Mouse (Mus musculus) brain, embryonic 14.5 days (tissue): ENCODE measurements around the gene Map3k4. TPM values are rescaled to one million over a fixed set of nuclear protein-coding genes. Genes with fewer than 3 reads are reported as not detected.
A peak's percentile ranks its signal among the peaks of the same experiment; 100 is the strongest.

ENCODE experiments used
- DNase-seq: peaks from one replicate; pipeline ENCODE4 v3.0.0-alpha.2; 2011; ENCODE audit warnings: low read depth
- CTCF ChIP-seq: fragments of 200-500 bp; IDR thresholded peaks from 2 replicates; pipeline ENCODE4 v1.5.1; 2012; ENCODE audit warnings: inconsistent platforms, mild to moderate bottlenecking, moderate library complexity, borderline replicate concordance; ENCODE audit not compliant: insufficient read depth, insufficient read length; ENCODE audit errors: extremely low read depth
- POLR2A ChIP-seq: fragments of 200-500 bp; IDR thresholded peaks from 2 replicates; pipeline ENCODE4 v1.6.1; 2012; ENCODE audit warnings: mild to moderate bottlenecking, inconsistent platforms, borderline replicate concordance; ENCODE audit not compliant: poor library complexity, insufficient read depth, insufficient read length, severe bottlenecking; ENCODE audit errors: extremely low read depth
- polyA plus RNA-seq: library from polyadenylated mRNA; depleted of rRNA; stranded (reverse); fragments of >200 nt; gene quantifications from 2 replicates; pipeline ENCODE4 v1.2.3, GENCODE M21; 2012

The Map3k4 gene
- polyA plus RNA-seq, 1 experiment = 28.6 TPM

- TF ChIP-seq CTCF = no peak
- no peak for TF ChIP-seq POLR2A
- no peak for DNase-seq
Observed at GRCm38 (mm10) chr17:12261376-12261775, 57.2 kb downstream of the Map3k4 start.

DNA sequence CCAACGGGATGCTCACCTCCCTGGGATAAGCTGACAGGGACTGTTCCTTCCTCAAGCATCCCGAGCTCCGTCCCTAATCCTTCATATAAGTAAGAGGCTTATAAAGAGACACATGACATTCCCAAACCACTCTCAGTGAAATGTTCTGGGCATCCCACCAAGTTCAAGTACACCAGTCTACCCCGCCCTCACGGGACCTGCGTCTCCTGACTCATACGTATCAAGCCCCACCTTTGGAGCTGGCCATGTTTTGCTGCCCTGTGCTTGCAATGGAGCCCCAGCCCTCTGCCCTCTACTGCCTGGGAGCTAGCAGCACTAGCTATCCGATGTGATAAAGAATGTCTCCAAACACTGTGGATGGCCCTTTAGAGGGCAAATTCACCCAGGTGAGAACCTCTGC, 58.6 kb downstream of the Map3k4 start:
- TF ChIP-seq CTCF (no peak), POLR2A (no peak)
- DNase-seq = no peak

DNA sequence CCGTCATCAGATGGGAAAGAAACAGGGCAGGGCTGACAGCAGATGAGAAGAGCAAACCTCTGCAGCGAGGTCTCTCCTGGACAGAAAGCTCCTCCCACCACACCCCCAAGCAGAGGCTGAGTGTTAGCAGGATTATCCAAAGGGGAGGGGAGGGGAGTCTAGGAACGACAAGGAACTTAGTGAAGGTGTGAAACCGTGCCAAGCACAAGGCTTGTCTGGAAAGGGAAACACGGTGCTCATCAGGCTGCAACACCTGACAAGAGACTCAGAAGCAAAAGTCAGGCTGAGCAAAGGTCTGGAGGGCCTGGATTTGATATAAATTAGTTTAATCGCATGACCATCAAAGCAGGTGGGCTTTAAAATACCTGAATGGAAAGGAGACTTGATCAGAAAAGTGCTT, 60.1 kb downstream of the Map3k4 start:
- TF ChIP-seq CTCF = no peak
- TF ChIP-seq POLR2A = no peak
- no peak for DNase-seq

DNA sequence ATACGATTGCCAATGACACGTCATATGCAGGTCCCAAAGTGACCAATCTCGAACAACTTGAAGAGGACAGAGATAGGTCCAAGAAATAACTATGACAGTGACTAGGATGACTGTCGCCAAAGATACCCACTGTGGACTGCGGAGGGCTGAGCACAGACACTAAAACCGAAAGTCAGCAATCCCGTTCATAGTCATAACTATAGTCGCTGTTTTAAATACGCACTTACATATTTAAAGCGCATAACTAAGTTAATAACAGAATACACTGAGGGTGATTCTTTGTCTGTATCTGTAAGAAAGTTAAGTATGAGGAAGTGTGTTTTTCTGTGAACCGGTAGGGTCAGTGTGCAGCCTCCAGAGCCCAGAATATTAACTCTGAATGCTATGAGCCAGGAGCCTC, 62.5 kb downstream of the Map3k4 start:
- TF ChIP-seq CTCF (no peak), POLR2A (no peak)
- no peak for DNase-seq

DNA sequence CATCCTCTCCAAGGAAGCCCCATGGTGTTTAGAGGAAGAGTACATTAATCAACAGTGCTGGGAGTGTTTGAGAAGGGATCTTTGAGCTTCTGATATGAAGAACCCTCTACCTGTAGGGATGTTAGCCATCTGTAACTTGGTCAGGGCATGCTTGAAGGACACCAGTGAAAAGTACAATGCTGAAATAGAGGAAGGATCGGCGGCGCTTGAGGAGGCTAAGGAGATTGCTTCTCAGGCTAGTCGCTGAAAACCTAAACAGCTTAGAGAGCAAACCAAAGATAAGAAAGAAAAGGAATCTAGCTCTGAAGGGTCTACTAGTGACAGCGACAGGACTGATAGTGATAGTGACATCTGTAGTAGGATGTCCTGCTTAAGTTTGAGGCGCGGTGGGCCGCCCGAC, 68.0 kb downstream of the Map3k4 start:
- no peak for DNase-seq
- TF ChIP-seq POLR2A = no peak
- no peak for TF ChIP-seq CTCF

DNA sequence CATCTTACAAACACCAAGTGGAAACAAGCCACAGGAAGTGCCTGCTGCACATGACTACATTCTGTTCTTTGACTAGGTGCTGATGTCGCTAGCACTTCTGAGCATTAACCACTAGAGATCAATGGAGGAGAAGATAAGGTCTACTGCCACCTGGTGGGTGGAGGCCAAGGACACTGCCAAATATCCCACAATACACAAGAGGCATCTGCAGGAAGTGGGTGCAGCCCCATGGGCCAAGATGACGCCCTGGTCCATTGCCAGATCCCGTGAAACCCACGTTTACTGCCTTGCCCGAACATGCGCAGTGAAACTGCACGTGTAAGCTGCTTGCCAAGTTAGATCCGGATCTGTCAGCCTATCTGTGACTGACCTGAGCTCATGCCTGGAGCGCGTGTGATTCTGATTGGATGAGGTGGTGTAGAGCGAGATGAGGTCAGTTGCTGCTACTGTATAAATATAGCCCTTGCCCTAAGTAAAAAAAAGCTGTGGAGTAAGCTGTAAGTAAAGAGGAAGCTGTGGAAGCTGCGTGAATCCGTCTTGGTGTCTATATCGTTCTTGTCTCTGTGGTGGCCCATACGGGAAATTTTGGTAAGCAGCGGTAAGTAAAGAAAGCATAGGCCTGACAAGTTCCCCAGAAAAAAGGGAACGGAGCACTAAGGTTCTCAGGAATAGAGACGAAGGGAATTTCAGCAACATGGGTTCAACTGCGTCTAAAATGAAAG, 68.7 kb downstream of the Map3k4 start:
- TF ChIP-seq CTCF (peak; percentile 22; the same call in 1 of the 2 replicates), POLR2A (no peak)
- no peak for DNase-seq

DNA sequence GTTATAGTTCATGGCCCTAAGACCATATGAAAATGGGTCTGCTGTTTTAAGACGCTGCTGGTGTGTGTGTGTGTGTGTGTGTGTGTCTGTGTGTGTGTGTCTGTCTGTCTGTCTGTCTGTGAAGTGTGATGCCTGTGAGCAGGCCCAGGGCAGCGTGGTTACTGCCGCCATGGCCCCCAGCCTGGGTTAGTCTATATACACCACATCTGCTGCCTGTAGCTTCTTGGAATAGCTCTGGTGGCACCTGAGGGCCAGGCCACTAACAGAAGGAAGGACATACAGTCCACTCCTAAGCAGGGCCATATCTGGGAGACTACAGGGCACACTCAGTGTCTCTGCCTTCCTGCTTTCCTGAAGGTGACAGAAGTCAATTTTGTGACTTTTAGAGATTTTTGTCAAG, 77.9 kb downstream of the Map3k4 start:
- TF ChIP-seq CTCF = no peak
- no peak for TF ChIP-seq POLR2A
- DNase-seq = no peak

- no peak for DNase-seq
- TF ChIP-seq CTCF = no peak
- no peak for TF ChIP-seq POLR2A
Observed at GRCm38 (mm10) chr17:12232724-12233123, 85.9 kb downstream of the Map3k4 start.

DNA sequence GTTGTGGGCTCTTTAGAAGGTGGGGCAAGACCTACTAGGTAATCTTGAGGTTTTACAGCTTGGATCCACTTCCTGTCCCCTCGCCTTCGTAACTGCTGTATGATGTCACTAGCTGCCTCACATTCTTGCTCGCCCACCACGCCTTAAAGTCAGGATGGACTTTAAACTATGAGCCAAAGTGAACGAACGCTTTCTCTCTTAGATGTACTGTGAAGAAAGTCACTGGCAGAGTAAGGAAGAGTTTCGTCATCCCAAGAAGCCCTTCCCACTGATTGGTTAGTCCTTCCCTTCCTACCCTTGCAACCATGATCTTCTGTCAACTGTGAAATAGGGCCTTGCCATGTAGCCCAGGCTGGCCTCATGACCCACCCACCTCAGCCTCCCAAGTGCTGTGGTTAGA, 87.5 kb downstream of the Map3k4 start:
- no peak for DNase-seq
- TF ChIP-seq POLR2A (no peak), CTCF (no peak)

- TF ChIP-seq POLR2A (no peak), CTCF (no peak)
- peak; percentile 79 for DNase-seq
Observed at GRCm38 (mm10) chr17:12230167-12230566, 88.4 kb downstream of the Map3k4 start.

GRCm38 (mm10) chr17:12229756-12230155, 88.8 kb downstream of the Map3k4 start:
- TF ChIP-seq POLR2A = no peak
- TF ChIP-seq CTCF = no peak
- no peak for DNase-seq

DNA sequence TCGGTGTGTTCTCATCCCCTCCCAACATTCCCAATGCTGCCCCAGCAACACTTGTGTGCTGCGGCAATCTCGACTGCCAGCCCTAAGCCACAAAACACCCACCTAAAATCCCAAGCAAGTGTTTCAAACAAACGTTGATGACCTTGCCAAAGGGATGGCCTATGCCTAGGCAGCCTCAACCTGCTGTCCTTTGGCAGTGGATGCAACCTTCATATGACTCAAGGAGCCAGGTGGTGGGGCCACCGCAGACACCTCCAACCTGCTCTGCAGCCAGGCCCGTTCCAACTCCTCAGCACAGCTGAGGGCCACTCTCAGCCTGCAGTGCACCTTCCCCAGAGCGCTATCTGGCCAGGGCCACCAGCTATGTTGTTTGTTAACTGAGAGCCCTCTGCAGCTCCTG, 90.1 kb downstream of the Map3k4 start:
- TF ChIP-seq POLR2A = no peak
- no peak for DNase-seq

GRCm38 (mm10) chr17:12228001-12228400, 90.6 kb downstream of the Map3k4 start:
- TF ChIP-seq CTCF (no peak), POLR2A (no peak)

DNA sequence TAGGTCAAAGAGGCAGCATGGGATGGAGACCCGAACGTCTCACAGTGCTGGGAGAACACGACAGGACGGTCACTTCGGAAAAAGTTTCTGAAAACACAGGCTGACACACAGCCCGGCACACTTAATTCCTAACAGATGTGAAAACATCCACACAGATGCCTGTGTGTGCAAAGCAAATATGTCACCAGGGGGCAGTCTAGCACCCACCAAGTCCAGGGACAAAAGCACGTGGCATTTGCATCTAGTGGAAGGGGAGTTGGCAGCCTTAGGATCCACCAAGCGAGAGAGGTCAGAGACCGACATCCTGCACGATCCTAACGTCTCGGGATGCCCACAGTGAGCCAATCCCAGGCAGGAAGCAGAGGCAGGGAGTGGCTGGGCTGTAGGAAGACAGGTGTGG, 92.0 kb downstream of the Map3k4 start:
- DNase-seq = peak; percentile 60
- TF ChIP-seq POLR2A (no peak), CTCF (peak; percentile 61; the same call in 1 of the 2 replicates)

More at GRCm38 (mm10) chr17:12228001-12228400, 90.6 kb downstream of the Map3k4 start:
- no peak for DNase-seq
